Mouse (Mus musculus) naive thymus-derived CD4-positive, alpha-beta T cell, adult 2 months (primary cell): ENCODE measurements at regions not wholly inside any gene's neighbourhood (a gene's known extent, or its start where the extent isn't known, plus 50 kb on each side); places are given as distances from the start of the nearest gene placed in this dataset.

Experiments used
- DNase-seq: peaks from one replicate; pipeline ENCODE4 v3.0.0-alpha.2; 2011; ENCODE audit warnings: low read depth

DNA sequence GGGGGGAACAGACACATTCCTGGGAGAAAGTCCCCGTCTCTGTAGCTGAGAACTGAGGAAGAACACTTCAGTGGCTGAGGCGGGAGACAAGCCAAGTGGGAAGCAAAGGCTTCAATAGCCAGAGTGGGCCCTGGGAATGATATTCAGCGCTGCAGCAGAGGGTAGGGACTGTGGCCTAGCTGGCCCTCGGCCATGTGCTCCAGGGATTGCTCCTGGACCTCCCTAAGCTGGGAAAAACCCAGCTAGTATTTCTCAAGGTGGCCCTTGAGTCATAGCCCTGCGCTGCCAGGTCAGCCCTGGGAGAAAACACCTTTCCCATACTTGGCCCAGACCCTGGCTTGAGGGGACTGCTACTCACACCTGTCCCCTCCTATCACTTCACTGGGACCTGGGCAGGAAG, 77.2 kb upstream of the Tle3 start:
- no peak for DNase-seq

DNA sequence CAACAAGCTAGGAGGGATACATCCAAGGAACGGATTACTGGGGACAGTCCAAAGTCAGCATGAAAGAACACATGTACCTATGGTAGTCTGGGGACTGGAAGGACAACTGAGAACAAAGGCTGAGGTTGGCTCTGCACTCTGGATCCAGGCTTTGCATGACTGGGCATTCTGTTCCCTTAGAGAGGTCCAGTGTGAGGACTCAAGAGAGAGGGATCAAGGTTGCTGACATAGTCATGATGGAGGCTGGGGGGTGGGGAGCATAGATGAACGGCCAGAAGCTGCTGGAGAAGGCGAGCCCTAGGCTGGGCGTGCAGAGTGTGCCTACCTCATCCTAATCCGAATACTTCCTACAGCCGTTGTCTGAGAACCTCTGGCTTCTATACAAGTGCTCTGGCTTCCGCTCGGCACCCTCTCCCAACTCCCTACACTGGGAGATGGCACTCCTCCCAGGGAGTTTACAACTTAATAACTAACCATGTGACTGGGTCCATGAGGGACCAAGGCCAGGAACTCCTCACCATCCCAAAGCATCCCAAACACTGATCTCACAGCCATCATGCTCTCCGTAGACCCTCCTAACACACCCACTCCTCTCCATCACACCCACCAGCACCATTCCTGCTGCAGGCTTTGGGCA, 75.7 kb upstream of the Tle3 start:
- DNase-seq: no peak

DNA sequence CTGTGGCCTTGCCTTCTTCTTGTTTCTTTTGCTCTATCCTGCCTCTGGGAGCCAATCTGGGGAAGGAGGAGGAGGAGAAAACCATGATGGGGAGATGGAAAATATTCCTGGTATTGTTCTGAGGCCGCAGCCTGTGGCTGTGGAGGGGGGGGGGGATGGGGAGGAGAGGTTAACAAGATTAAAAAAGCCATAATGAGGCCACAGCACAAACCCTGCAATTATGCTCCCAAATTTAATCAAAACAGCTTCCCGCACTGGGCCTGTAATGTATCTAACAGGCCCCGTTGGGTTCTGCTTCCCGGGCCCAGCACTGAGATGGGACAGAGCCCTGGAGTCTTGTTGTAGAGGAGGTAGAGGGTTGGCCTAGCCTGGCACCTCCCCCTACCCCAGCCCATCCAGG, 74.8 kb upstream of the Tle3 start:
- no peak for DNase-seq

- DNase-seq: no peak
Observed at GRCm38 (mm10) chr9:61299873-61300560, 72.1 kb upstream of the Tle3 start.

GRCm38 (mm10) chr9:61301070-61301469, 71.1 kb upstream of the Tle3 start:
- no peak for DNase-seq

- DNase-seq: no peak
Observed at GRCm38 (mm10) chr9:61302724-61303123, 69.4 kb upstream of the Tle3 start.

- no peak for DNase-seq
Observed at GRCm38 (mm10) chr9:61306306-61306705, 65.9 kb upstream of the Tle3 start.

DNA sequence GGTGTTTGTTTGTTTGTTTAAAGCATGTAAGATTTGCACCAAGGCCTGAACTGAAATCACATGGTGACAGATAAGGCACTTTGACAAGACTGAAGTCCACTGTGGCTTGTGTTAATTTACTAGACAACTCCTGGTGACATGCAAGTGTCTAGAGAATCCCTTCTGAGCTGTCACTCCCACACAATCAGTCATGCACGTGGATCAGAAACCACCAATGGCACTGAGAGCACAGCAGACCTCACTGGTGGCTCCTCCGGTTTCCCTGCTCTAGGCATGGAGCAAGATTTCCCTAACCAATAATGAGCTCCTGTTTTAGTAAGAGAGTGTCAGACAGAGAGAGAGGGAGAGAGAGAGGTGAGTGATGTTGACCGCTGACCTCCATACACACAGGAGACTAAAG, 63.1 kb upstream of the Tle3 start:
- DNase-seq: no peak

DNA sequence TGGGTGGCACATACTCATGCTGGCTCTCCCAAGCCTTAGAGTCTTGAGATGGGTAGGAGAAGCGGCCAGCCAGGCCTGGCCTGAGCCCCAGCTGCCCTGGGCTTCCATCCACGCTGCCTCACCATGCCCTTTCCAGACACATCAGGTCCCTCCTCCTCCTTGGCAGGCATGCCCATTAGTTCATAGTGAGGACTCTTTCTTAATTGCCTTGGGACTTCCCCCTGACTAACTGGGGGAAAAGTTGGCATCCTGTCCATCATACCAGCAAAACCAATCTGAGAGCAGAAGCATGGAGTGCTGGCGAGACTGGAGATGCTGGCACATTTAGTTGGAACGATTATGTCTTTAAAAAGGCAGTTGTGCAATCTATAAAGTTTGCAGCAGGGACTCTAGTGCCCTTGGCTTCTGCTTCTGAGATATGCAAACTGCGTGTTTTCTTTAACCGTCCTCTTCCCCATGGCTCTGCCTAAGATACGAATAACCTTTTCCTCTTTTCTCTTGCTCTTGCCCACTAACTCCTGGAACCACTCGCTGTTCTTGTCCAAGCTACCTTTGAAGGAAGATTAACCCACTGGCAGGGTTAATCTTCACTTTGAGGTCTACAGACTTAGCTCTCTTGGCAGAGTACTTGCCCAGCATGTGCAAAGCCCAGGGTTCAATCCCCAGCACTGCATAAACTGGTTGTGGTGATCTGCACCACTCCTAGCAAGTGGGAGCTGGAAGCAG, 62.2 kb upstream of the Tle3 start:
- DNase-seq: no peak

- DNase-seq: no peak
Observed at GRCm38 (mm10) chr9:61310574-61310973, 61.6 kb upstream of the Tle3 start.

GRCm38 (mm10) chr9:61311604-61312003, 60.6 kb upstream of the Tle3 start:
- no peak for DNase-seq

- DNase-seq: no peak
Observed at GRCm38 (mm10) chr9:61314630-61315179, 57.5 kb upstream of the Tle3 start.

DNA sequence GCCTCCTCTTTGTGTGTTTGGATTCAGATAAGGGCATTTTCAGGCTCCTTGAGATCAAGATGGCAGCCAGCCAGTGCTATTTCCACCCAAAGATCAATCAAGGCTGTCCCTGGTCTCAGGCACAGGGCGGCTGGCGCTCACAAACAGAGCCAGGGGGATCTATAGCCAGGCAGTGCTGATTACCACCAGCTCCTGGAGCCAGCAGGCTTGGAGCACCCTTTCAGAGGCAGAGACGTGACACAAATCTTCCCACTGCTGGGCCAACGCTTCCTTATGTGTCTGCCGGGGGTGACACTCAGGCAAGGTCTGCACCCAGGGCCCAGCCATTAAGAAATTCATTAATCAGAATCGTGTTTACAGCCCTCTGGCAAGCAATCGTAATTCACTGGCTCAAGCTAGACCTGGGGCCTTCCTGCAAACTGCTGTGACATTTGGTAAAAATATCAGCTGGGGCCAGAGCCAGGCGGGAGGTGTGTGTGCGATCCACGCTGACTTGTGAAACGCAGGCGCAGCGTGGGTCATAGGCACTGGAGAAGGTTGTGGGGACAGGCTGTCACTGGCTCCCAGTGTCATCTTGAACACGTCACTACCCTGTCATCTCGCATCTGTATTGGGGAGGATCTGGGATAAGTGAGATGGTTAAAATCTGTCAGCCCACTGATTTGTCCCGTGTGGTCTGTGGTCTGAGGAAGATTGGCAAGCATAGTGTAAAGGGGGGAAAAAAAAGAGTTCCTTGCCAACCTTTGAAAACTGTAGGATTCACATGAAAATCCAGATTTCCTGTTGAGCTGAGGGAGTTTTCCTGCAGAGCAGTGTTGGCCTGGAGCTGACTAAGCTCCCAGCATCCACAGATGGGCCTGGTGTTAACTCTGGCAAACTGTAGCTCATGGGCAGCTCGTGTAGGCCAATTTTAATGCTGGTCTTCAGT, 56.5 kb upstream of the Tle3 start:
- DNase-seq: no peak

- DNase-seq: no peak
Observed at GRCm38 (mm10) chr9:61316442-61316841, 55.7 kb upstream of the Tle3 start.

- DNase-seq: no peak
Observed at GRCm38 (mm10) chr9:61319721-61320120, 52.4 kb upstream of the Tle3 start.

- no peak for DNase-seq
Observed at GRCm38 (mm10) chr9:61321314-61321713, 50.9 kb upstream of the Tle3 start.

DNA sequence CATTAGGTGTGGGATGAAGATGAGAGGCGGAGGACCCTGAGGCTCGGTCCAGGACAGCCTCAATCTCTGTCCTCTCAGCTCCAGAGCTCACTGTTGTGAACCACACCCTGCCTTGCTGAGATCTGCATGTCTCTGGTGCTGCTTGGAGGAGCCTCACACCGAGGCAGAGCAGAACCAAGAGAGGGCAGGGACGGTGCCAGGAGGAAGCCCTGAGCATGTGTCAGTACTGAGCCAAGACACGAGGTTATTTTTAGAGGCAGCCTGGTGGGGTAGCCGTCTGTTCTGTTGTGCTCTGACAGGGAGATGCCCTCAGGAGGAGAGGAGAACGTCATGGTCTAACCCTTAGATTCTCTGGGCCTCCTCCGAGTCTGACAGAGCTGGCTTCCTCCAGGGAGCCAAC, 50.3 kb upstream of the Tle3 start:
- no peak for DNase-seq

GRCm38 (mm10) chr9:61322333-61322732, 49.8 kb upstream of the Tle3 start:
- DNase-seq: peak; percentile 20
